Mouse (Mus musculus): Measurements from ENCODE around the gene Zfp148.

The Zfp148 gene

DNA sequence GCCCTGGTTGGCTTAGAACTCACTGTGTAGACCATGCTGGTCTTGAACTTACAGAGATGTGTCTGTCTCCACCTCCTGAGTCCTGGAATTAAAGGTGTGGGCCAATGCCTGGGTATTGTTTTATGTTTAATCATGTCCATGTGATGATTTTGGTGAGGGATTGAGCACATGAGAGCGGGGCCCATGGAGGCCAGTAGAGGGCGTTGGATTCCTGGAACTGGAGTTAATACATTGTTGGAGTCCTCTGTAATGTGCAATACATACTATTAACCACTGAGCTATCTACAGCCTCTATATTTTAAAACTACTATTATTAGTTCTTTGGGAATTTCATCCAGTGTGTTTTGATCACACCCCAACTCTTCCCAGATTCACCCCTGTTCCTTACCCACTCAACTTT is 163.7 kb downstream of the Zfp148 start:
- DNase-seq, result no peak

- no peak for DNase-seq
Observed at GRCm38 (mm10) chr16:33545530-33545929, 164.9 kb downstream of the Zfp148 start.

GRCm38 (mm10) chr16:33553689-33554342 is 173.2 kb downstream of the Zfp148 start:
- no peak for DNase-seq
